Mouse (Mus musculus) midbrain, embryonic 10.5 days (tissue): Measurements from ENCODE around the gene Ap1s3. TPM values are rescaled to one million over a fixed set of nuclear protein-coding genes. Genes with fewer than 3 reads are reported as not detected.

Experiments used
- DNase-seq: peaks from one replicate; pipeline ENCODE4 v3.0.0-alpha.2; 2017; ENCODE audit warnings: low spot score
- H3K27ac ChIP-seq: fragments of 300-500 bp; sonication (generic); replicated peaks from 2 replicates; pipeline ENCODE4 v1.5.1; 2016; ENCODE audit warnings: mild to moderate bottlenecking
- H3K27me3 ChIP-seq: fragments of 300-500 bp; sonication (generic); 2 replicates; pipeline ENCODE4 v1.6.1; 2016; ENCODE audit warnings: low read depth, mild to moderate bottlenecking; ENCODE audit not compliant: poor library complexity, severe bottlenecking
- H3K36me3 ChIP-seq: fragments of 300-500 bp; sonication (generic); 2 replicates; pipeline ENCODE4 v1.6.1; 2016; ENCODE audit warnings: mild to moderate bottlenecking, moderate library complexity
- H3K4me1 ChIP-seq: fragments of 300-500 bp; sonication (generic); 2 replicates; pipeline ENCODE4 v1.6.1; 2016
- H3K4me3 ChIP-seq: fragments of 300-500 bp; sonication (generic); 2 replicates; pipeline ENCODE4 v1.5.1; 2016; ENCODE audit warnings: mild to moderate bottlenecking, moderate library complexity
- H3K9me3 ChIP-seq: fragments of 300-500 bp; sonication (generic); replicated peaks from 2 replicates; pipeline ENCODE4 v1.6.1; 2016; ENCODE audit warnings: mild to moderate bottlenecking
- WGBS: fragments of 180-500 bp; shearing (Covaris S2); methylation state at CpG from one replicate; pipeline ENCODE4 v1.1.7; 2016; 5-methylcytosine and 5-hydroxymethylcytosine counted together
- polyA plus RNA-seq: library from polyadenylated mRNA; unstranded; fragments of >200 nt; fragmentation: Nextera tagmentation; extraction: Ambion mirVana; gene quantifications from 2 replicates; pipeline ENCODE4 v1.2.1, GENCODE M21; 2016

Gene Ap1s3
- polyA plus RNA-seq, 1 experiment from 2014 or later, result 0.26 TPM

- no peaks in the 10 kb centered on the region for H3K27me3 ChIP-seq
- no peak overlapping the region for H3K27ac ChIP-seq
- DNase-seq, result no peak
- H3K4me3 ChIP-seq, result no peak overlapping the region
- no peaks in the 10 kb centered on the region for H3K4me1 ChIP-seq
- 89% methylated on average over 4 of the region's 4 CpGs for WGBS
- H3K36me3 ChIP-seq, result no peaks in the 10 kb centered on the region
- H3K9me3 ChIP-seq, result no peaks in the 10 kb centered on the region
Measured at GRCm38 (mm10) chr1:79655819-79656555, 15.8 kb downstream of the Ap1s3 start.

- Histone ChIP-seq H3K4me1 (no peaks in the 10 kb centered on the region), H3K9me3 (no peaks in the 10 kb centered on the region), H3K27ac (no peak overlapping the region), H3K27me3 (no peaks in the 10 kb centered on the region), H3K4me3 (no peak overlapping the region), H3K36me3 (no peaks in the 10 kb centered on the region)
- DNase-seq, result no peak
- WGBS, result 98% methylated on average over 2 of the region's 2 CpGs
Measured at GRCm38 (mm10) chr1:79654948-79655347, 16.8 kb downstream of the Ap1s3 start.

- 84% methylated on average over 6 of the region's 6 CpGs for WGBS
- DNase-seq, result no peak
- H3K9me3 ChIP-seq, result no peaks in the 10 kb centered on the region
- H3K36me3 ChIP-seq, result no peaks in the 10 kb centered on the region
- H3K27me3 ChIP-seq, result no peaks in the 10 kb centered on the region
- no peak overlapping the region for H3K4me3 ChIP-seq
- H3K4me1 ChIP-seq, result no peaks in the 10 kb centered on the region
- no peak overlapping the region for H3K27ac ChIP-seq
Measured at GRCm38 (mm10) chr1:79643411-79644110, 28.2 kb downstream of the Ap1s3 start.

GRCm38 (mm10) chr1:79642680-79643079 is 29.1 kb downstream of the Ap1s3 start:
- no peak overlapping the region for H3K4me3 ChIP-seq
- H3K4me1 ChIP-seq, result no peaks in the 10 kb centered on the region
- H3K9me3 ChIP-seq, result no peaks in the 10 kb centered on the region
- no peak for DNase-seq
- no peaks in the 10 kb centered on the region for H3K36me3 ChIP-seq
- no peak overlapping the region for H3K27ac ChIP-seq
- 91% methylated on average over 3 of the region's 3 CpGs for WGBS
- H3K27me3 ChIP-seq, result no peaks in the 10 kb centered on the region

GRCm38 (mm10) chr1:79641355-79641754 is 30.4 kb downstream of the Ap1s3 start:
- Histone ChIP-seq H3K36me3 (no peaks in the 10 kb centered on the region), H3K4me1 (no peaks in the 10 kb centered on the region), H3K27ac (no peak overlapping the region), H3K27me3 (no peaks in the 10 kb centered on the region), H3K9me3 (no peaks in the 10 kb centered on the region), H3K4me3 (no peak overlapping the region)
- DNase-seq, result no peak
- WGBS, result 81% methylated on average over 6 of the region's 6 CpGs

- Histone ChIP-seq H3K4me3 (no peak overlapping the region), H3K4me1 (no peaks in the 10 kb centered on the region), H3K36me3 (no peaks in the 10 kb centered on the region), H3K9me3 (no peaks in the 10 kb centered on the region), H3K27me3 (no peaks in the 10 kb centered on the region), H3K27ac (no peak overlapping the region)
- DNase-seq, result peak; percentile 61
- 76% methylated on average over 7 of the region's 7 CpGs for WGBS
Measured at GRCm38 (mm10) chr1:79640151-79640550, 31.6 kb downstream of the Ap1s3 start.

GRCm38 (mm10) chr1:79639683-79640082 is 32.1 kb downstream of the Ap1s3 start:
- H3K4me3 ChIP-seq, result no peak overlapping the region
- no peaks in the 10 kb centered on the region for H3K27me3 ChIP-seq
- H3K4me1 ChIP-seq, result no peaks in the 10 kb centered on the region
- 70% methylated on average over 5 of the region's 5 CpGs for WGBS
- H3K27ac ChIP-seq, result no peak overlapping the region
- no peaks in the 10 kb centered on the region for H3K36me3 ChIP-seq
- no peak for DNase-seq
- no peaks in the 10 kb centered on the region for H3K9me3 ChIP-seq

- Histone ChIP-seq H3K4me1 (no peaks in the 10 kb centered on the region), H3K27me3 (no peaks in the 10 kb centered on the region), H3K9me3 (no peaks in the 10 kb centered on the region), H3K4me3 (no peak overlapping the region), H3K27ac (no peak overlapping the region), H3K36me3 (no peaks in the 10 kb centered on the region)
- 97% methylated on average over 6 of the region's 6 CpGs for WGBS
- DNase-seq, result no peak
Measured at GRCm38 (mm10) chr1:79639107-79639506, 32.7 kb downstream of the Ap1s3 start.

GRCm38 (mm10) chr1:79637768-79638167 is 34.0 kb downstream of the Ap1s3 start:
- no peaks in the 10 kb centered on the region for H3K27me3 ChIP-seq
- no peak overlapping the region for H3K4me3 ChIP-seq
- 90% methylated on average over 2 of the region's 2 CpGs for WGBS
- no peaks in the 10 kb centered on the region for H3K36me3 ChIP-seq
- no peak for DNase-seq
- no peaks in the 10 kb centered on the region for H3K4me1 ChIP-seq
- H3K9me3 ChIP-seq, result no peaks in the 10 kb centered on the region
- no peak overlapping the region for H3K27ac ChIP-seq

- no peaks in the 10 kb centered on the region for H3K27me3 ChIP-seq
- H3K36me3 ChIP-seq, result no peaks in the 10 kb centered on the region
- H3K4me3 ChIP-seq, result no peak overlapping the region
- WGBS, result 91% methylated on average over 4 of the region's 4 CpGs
- H3K4me1 ChIP-seq, result no peaks in the 10 kb centered on the region
- peak overlapping the region; percentile 42; the same call in 1 of the 2 replicates for H3K27ac ChIP-seq
- DNase-seq, result no peak
- no peaks in the 10 kb centered on the region for H3K9me3 ChIP-seq
Measured at GRCm38 (mm10) chr1:79631521-79631920, 40.3 kb downstream of the Ap1s3 start.

- no peak for DNase-seq
- Histone ChIP-seq H3K4me1 (no peaks in the 10 kb centered on the region), H3K27ac (no peak overlapping the region), H3K4me3 (no peak overlapping the region), H3K36me3 (no peaks in the 10 kb centered on the region), H3K9me3 (no peaks in the 10 kb centered on the region), H3K27me3 (no peaks in the 10 kb centered on the region)
- WGBS, result 83% methylated on average over 5 of the region's 5 CpGs
Measured at GRCm38 (mm10) chr1:79629726-79630125, 42.0 kb downstream of the Ap1s3 start.

GRCm38 (mm10) chr1:79626140-79626539 is 45.6 kb downstream of the Ap1s3 start:
- Histone ChIP-seq H3K4me3 (no peak overlapping the region), H3K27ac (no peak overlapping the region), H3K27me3 (no peaks in the 10 kb centered on the region), H3K9me3 (no peaks in the 10 kb centered on the region), H3K36me3 (no peaks in the 10 kb centered on the region), H3K4me1 (peaks cover 11% of the 10 kb centered on the region)
- 71% methylated on average over 4 of the region's 4 CpGs for WGBS
- no peak for DNase-seq

GRCm38 (mm10) chr1:79619434-79619833 is 52.3 kb downstream of the Ap1s3 start:
- whole genome bisulfite sequencing, result 85% methylated on average over 2 of the region's 2 CpGs
- Histone ChIP-seq H3K27ac (no peak overlapping the region), H3K9me3 (peaks cover 6% of the 10 kb centered on the region), H3K4me1 (peaks cover 11% of the 10 kb centered on the region), H3K27me3 (no peaks in the 10 kb centered on the region), H3K4me3 (no peak overlapping the region), H3K36me3 (peaks cover 4% of the 10 kb centered on the region)
- no peak for DNase-seq
